Mouse (Mus musculus) small intestine, adult 2 months (tissue): ENCODE data around the gene Rnls.

ENCODE experiments used
- CTCF ChIP-seq: fragments of 200-500 bp; IDR thresholded peaks from 2 replicates; pipeline ENCODE4 v1.5.1; 2012; ENCODE audit warnings: low read depth, mild to moderate bottlenecking, control low read depth, inconsistent platforms, low read length, moderate library complexity, mixed read lengths; ENCODE audit not compliant: insufficient replicate concordance, insufficient read length; ENCODE audit errors: extremely low read depth
- POLR2A ChIP-seq: fragments of 200-500 bp; IDR thresholded peaks from 2 replicates; pipeline ENCODE4 v1.6.1; 2012; ENCODE audit warnings: low read depth, mild to moderate bottlenecking, control low read depth, inconsistent platforms, low read length, moderate library complexity

DNA sequence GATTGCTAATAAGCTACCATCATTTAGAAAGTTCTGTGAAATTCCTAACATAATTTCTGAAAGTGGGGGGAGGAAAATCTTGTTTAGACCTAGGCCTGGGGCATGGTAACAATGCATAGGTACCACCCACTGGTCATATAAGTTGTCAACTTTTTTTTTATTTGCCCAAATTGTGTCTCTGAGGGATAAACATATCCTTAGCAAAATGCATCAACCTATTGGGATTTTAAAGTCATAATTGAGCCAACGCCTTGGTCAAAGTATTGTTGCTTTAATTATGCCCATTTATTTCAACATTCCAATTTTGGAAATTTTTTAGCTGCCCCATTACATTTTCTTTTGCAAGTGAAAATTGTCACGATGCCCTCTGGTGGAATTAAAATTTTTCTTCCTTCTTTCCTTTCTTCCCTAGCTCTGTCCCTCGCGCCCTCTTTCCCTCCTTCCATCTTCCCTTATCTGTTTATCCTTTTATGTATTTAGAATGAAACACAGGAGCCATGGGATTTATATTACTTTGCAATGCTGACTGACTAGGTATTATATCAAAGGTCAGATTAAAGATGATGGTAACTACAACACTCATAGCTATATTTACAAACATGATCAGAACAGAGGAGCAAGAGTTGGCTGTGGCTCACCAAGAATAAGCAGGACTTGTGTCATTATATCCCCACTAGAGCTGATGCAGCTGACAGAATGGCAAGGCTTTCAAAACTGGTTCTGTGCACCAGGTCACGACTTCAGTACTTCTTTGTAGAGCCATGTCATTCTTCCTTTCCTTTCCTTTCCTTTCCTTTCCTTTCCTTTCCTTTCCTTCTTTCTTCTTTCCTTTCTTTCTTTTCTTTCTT lies 166.0 kb downstream of the Rnls start:
- TF ChIP-seq CTCF (no peak), POLR2A (no peak)
